46 mouse cellular contexts compared by ENCODE assay signal in genomic region chrY:2663558-2663957, GRCm38 (mm10). TPM values are rescaled to one million over a fixed set of nuclear protein-coding genes. Genes with fewer than 3 reads are reported as not detected.
"Had no signal": no experiment of that assay in that cellular context is flagged by ENCODE, and none has a peak within 500 bp of the region (broad histone marks: within the 10 kb centered on the region; RNA-seq: fewer than 3 reads in every experiment).

Gene Sry, minus strand, starts transcription at chrY:2663658.

- H3K4me1 ChIP-seq: limb, embryonic 10.5 days; limb, embryonic 12.5 days; limb, embryonic 13.5 days; limb, embryonic 15.5 days; liver, embryonic 12.5 days; liver, embryonic 13.5 days; liver, embryonic 15.5 days; lung, embryonic 15.5 days; megakaryocyte, embryonic 14.5 days; midbrain, embryonic 10.5 days; midbrain, embryonic 12.5 days; midbrain, embryonic 15.5 days; neural tube, embryonic 12.5 days had no signal

- H3K27me3 ChIP-seq: limb, embryonic 12.5 days; limb, embryonic 13.5 days; limb, embryonic 15.5 days; liver, embryonic 12.5 days; liver, embryonic 13.5 days; liver, embryonic 15.5 days; lung, embryonic 15.5 days; megakaryocyte, embryonic 14.5 days; midbrain, embryonic 12.5 days; midbrain, embryonic 15.5 days; neural tube, embryonic 12.5 days had no signal

- H3K4me2 ChIP-seq: limb, embryonic 12.5 days; limb, embryonic 13.5 days; limb, embryonic 15.5 days; liver, embryonic 11.5 days; liver, embryonic 12.5 days; liver, embryonic 13.5 days; liver, embryonic 15.5 days; lung, embryonic 14.5 days; lung, embryonic 15.5 days; midbrain, embryonic 12.5 days; midbrain, embryonic 15.5 days; neural tube, embryonic 12.5 days had no signal

- H3K27ac ChIP-seq: limb, embryonic 10.5 days; limb, embryonic 12.5 days; limb, embryonic 13.5 days; limb, embryonic 15.5 days; liver, embryonic 12.5 days; liver, embryonic 13.5 days; liver, embryonic 14.5 days; liver, embryonic 15.5 days; lung, embryonic 15.5 days; macrophage; midbrain, embryonic 10.5 days; midbrain, embryonic 12.5 days; midbrain, embryonic 15.5 days; neural tube, embryonic 12.5 days had no signal

- H3K9ac ChIP-seq: limb, embryonic 12.5 days; limb, embryonic 13.5 days; limb, embryonic 15.5 days; liver, embryonic 12.5 days; liver, embryonic 13.5 days; liver, embryonic 14.5 days; liver, embryonic 15.5 days; liver, postnatal 0 days; lung, embryonic 14.5 days; lung, embryonic 15.5 days; midbrain, embryonic 12.5 days; midbrain, embryonic 15.5 days; neural tube, embryonic 12.5 days had no signal

- H3K4me3 ChIP-seq: limb, embryonic 10.5 days; limb, embryonic 12.5 days; limb, embryonic 13.5 days; limb, embryonic 15.5 days; liver, embryonic 12.5 days; liver, embryonic 13.5 days; liver, embryonic 15.5 days; lung, embryonic 15.5 days; midbrain, embryonic 10.5 days; midbrain, embryonic 12.5 days; midbrain, embryonic 15.5 days; myocyte; neural tube, embryonic 12.5 days had no signal

- ATAC-seq: liver, embryonic 12.5 days; liver, postnatal 0 days; lung, postnatal 0 days; midbrain, embryonic 15.5 days; midbrain, embryonic 16.5 days had no signal

- H3K36me3 ChIP-seq: limb, embryonic 10.5 days; limb, embryonic 12.5 days; limb, embryonic 13.5 days; limb, embryonic 15.5 days; liver, embryonic 12.5 days; liver, embryonic 13.5 days; liver, embryonic 15.5 days; lung, embryonic 15.5 days; midbrain, embryonic 10.5 days; midbrain, embryonic 12.5 days; midbrain, embryonic 15.5 days; neural tube, embryonic 12.5 days had no signal

- H3K9me3 ChIP-seq: limb, embryonic 10.5 days; limb, embryonic 12.5 days; limb, embryonic 13.5 days; limb, embryonic 15.5 days; liver, embryonic 12.5 days; liver, embryonic 13.5 days; liver, embryonic 15.5 days; lung, embryonic 15.5 days; megakaryocyte, embryonic 14.5 days; midbrain, embryonic 10.5 days; midbrain, embryonic 12.5 days; midbrain, embryonic 15.5 days; neural tube, embryonic 12.5 days had no signal

- DNase-seq: left cerebral cortex, postnatal 4 days; liver; liver, embryonic 13.5 days; liver, postnatal 0 days; lung, adult 18-20 months; lung, adult 2 months; lung, embryonic 14.5 days; lung, postnatal 10 days; lung, postnatal 14 days; lung, postnatal 36 days; lung, postnatal 4 days; midbrain, embryonic 14.5 days had no signal

RNA-seq across cellular contexts. Expression of gene Sry, which starts in this region (rescaled TPM):
- total RNA-seq: left cerebral cortex, adult 8-10 months; left cerebral cortex, postnatal 10 days; left cerebral cortex, postnatal 14 days; left cerebral cortex, postnatal 25 days; left cerebral cortex, postnatal 36 days; left cerebral cortex, postnatal 4 days; liver, adult 2 months; megakaryocyte progenitor cell, adult 5-6 weeks; megakaryocyte, adult 5-6 weeks; megakaryocyte-erythroid progenitor cell, adult 5-6 weeks; midbrain, postnatal 0 days; monocyte, adult 5-6 weeks had no signal
- polyA plus RNA-seq: limb, embryonic 10.5 days; limb, embryonic 11.5 days; limb, embryonic 12.5 days; limb, embryonic 13.5 days; limb, embryonic 14.5 days; limb, embryonic 15.5 days; liver, adult 2 months; liver, embryonic 11.5 days; liver, embryonic 12.5 days; liver, embryonic 13.5 days; liver, embryonic 14.5 days; liver, embryonic 15.5 days; liver, embryonic 16.5 days; liver, postnatal 0 days; lung, adult 2 months; lung, embryonic 14.5 days; lung, embryonic 15.5 days; lung, embryonic 16.5 days; lung, postnatal 0 days; macrophage; midbrain, embryonic 10.5 days; midbrain, embryonic 12.5 days; midbrain, embryonic 14.5 days; midbrain, embryonic 15.5 days; midbrain, embryonic 16.5 days; midbrain, postnatal 0 days; myocyte; neural tube, embryonic 11.5 days; neural tube, embryonic 12.5 days had no signal
